Mouse (Mus musculus) cerebral cortex, adult 2 months (tissue): ENCODE data around the gene Necab3.

Experiments
- WGBS: fragments of 180-500 bp; shearing (Covaris S2); methylation state at CpG from one replicate; pipeline ENCODE4 v1.1.7; 2018; 5-methylcytosine and 5-hydroxymethylcytosine counted together

The Necab3 gene

DNA sequence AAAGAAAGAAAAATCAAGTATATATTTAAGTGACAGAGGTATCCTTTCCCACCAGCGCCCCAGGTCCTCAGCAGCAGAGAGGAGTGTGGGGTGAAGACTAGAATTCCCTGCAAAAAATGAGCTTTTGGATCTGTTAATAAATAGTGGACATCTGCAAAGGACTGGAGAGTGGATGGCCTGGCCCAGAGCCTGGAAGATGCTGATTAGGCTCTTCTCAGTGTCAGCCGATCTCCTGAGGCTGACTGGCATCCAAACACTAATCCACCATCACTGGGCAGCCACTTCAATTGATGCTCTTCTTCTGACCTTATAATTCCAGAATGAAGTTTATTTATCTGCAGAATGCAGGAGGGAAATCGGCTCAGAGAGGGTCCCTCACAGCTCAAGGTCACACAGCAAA, 14.3 kb upstream of the Necab3 start:
- 83% methylated on average over 3 of the region's 3 CpGs for WGBS

DNA sequence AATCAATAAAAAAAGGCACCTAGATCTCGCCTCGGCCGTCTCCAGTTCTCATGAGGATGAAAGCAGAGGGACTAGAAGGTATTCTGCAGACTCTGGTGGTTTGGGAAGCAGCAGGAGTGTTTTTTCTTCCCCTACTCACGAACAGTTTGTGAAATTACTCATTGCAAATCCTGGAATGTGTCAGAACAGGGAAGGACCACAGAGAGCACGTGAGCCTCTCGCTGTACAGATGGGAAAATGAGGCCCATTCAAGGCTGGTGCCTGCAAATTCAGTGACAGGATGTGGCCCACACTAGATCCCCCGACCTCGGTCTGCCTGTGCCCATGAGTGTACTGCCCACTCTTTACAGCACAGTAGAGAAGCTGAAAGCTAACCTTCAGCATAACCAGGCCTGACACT, 13.3 kb upstream of the Necab3 start:
- 61% methylated on average over 8 of the region's 8 CpGs for WGBS

- WGBS, result 90% methylated on average over 4 of the region's 4 CpGs
Observed at GRCm38 (mm10) chr2:154571266-154571665, 12.6 kb upstream of the Necab3 start.

- WGBS, result 69% methylated on average over 4 of the region's 4 CpGs
Observed at GRCm38 (mm10) chr2:154570666-154571065, 12.0 kb upstream of the Necab3 start.

DNA sequence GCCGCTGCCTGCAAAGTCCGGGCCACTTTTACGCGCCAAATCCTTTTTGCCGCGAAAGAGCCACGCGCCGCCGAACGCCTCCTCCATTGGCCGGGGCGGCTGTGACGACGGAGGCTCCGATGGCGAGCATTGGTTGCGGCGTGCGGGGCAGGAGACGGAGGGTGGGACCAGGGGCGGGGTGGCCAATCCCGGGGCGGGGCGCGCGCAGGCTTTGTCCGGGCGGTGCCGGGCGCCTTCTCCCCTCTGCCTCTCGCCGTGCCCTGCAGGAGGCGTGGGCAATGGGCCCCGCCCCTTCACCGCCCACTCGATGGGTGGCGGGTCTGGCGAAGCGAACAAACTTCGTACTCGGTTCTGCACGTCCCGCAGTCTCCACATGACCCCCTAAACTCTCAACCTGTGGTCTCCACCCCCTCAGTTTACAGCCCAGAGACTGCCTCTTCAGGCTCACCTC, 11.2 kb upstream of the Necab3 start, which contains the start of gene E2f1:
TSS of gene E2f1 (minus strand) at position 57 of the 451 bp plus-strand sequence.
- WGBS, result under 1% methylated on average over 42 of the region's 44 CpGs

DNA sequence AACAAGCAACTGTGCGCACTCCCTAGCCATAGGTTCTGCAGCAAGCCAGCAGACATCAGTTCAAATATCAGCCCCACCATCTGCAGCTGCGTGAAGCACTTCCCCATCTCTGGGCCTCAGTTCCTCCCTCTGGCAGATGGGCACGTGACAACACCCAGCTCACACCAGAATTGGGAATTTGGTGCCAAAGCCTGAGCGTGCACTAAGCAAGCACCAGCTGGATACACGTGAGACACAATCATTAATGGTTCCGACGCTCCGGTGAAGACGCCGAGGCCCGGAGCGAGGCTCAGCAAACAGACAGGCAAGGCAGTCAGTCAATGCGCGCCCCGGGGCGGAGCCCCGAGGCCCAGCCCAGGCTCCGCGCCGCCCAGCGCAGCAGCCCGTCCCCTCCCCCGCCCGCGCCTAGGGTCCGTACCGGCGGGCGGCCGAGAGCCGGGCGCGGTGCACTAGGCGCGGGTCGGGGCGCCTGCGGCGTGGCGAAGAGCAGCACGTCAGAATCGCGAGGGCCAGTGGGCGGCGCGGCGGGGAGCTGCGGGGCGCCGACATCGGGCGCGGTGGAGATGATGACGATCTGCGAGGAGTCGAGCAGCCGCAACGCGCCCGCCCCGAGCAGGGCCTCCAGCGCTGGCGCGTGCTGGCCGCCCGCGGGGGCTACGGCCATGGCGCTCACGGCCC, 10.5 kb upstream of the Necab3 start:
- 1% methylated on average over 65 of the region's 70 CpGs for WGBS

- WGBS, result 43% methylated on average over 10 of the region's 10 CpGs
Observed at GRCm38 (mm10) chr2:154568329-154569070, 9.8 kb upstream of the Necab3 start.

- WGBS, result 87% methylated on average over 2 of the region's 2 CpGs
Observed at GRCm38 (mm10) chr2:154567766-154568165, 9.1 kb upstream of the Necab3 start.

GRCm38 (mm10) chr2:154566641-154567040, 8.0 kb upstream of the Necab3 start:
- WGBS, result 79% methylated on average over 8 of the region's 8 CpGs

GRCm38 (mm10) chr2:154565562-154565961, 6.9 kb upstream of the Necab3 start:
- 75% methylated on average over 3 of the region's 3 CpGs for WGBS

DNA sequence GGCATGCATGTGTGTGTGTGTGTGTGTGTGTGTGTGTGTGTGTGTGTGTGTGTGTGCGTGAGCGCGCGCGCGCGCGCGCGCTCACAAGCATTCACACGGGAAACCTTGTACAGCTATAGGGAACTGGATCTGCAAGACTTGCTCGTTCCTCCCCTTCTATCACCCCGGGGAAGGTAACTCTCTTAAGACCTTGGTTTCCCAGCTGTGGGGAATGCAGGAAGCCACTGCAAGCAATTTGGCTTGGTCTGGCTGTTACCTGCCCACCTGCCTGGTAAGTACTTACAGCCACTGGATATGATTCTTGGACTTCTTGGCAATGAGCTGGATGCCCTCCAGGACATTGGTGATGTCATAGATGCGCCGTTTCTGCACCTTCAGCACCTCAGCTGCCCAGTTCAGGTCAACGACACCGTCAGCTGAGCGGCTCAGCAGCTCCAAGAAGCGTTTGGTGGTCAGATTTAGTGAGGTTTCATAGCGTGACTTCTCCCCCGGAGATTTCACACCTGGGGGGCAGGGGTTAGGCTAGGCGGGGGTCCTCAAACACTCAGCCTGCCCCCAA, 5.0 kb upstream of the Necab3 start:
- 94% methylated on average over 22 of the region's 22 CpGs for WGBS

DNA sequence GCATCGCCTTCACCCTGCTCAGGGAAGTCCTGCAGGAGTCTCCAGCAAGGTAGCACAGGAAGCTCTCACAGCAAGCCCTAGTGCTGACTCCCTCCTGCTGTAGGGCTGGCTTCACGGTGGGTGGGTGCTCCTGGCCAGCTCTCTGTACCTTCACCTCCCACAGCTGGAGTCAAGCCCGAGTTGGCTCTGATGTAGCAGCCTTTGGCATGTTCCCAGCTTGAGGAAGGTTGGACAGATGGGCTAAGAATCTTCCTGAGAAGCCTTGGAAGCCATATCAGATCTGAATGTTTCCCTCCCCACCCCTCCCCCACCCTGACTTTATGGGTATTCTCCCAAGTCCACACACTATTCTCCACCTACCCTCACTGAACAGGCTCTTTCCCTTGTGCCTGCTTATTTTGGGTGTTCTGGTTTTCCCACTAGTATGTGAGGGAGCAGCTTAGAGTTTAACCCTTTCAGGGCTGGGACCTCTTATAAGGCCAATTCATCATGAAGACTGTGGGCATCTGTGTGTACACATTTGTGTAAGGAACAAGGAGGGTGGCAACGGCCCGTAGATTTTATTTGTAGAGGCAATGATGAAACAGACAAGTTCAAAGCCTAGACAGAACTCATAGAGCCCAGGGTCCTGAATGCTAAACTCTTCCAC, 1.4 kb downstream of the Necab3 start:
- WGBS, result 40% methylated on average over 5 of the region's 5 CpGs

DNA sequence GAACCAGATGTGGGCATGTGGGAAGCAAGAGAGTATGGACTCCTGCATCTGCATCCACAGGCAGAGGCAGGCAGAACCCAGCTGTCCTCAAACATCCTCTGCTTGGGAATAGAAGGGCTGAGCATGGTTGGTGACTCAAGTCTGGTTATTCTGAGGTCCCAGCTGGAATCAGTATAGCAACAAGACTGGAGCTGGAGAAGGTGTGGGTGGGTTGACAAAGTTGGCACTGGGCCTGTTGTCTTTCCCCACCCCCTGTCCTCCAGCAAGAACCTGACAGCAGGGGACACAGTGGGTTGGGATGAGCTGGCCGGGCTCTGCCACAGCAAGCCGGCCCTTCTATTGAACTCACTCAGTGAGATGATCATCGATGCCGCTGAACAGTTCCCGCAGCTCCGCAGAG, 3.5 kb downstream of the Necab3 start:
- 34% methylated on average over 6 of the region's 6 CpGs for WGBS

DNA sequence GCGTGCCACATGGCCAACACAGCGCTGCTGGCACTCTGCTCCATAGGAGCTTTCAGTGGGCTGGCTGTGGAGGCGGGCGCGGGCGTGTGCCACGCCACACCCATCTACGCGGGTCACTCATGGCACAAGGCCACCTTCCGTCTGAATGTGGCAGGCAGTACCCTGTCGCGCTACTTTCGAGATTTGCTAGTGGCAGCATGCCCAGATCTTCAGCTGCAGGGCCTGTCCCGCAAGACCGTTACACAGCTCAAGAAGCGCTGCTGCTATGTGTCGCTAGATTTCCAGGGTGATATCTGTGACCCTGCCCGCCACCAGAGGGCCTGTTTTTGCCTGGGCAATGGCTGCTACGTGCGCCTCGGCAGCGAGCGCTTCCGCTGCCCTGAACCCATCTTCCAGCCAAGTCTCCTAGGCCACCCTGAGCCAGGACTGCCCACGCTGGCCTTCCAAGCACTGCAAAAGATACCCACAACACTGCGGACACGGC, 6.2 kb downstream of the Necab3 start:
- WGBS, result 18% methylated on average over 27 of the region's 27 CpGs

DNA sequence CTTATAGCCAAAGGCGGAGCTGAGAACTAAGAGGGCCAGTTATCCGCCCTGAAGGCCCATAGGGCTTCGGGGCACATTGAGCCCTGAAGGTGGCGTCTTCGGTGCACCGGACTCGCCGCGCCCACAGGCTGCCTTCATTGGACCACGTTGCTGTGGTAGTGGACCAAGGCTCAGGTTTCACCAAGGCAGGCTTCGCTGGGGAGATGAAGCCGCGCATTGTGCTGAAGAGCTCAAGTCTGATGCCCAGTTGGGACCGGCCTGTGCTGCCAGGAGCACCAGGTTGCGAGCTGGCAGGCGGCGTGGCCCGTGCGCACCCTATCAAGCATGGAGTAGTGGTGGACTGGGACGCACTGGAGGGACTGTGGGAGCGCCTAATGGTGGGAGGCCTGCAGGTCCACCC, 6.8 kb downstream of the Necab3 start:
- WGBS, result 52% methylated on average over 21 of the region's 21 CpGs

DNA sequence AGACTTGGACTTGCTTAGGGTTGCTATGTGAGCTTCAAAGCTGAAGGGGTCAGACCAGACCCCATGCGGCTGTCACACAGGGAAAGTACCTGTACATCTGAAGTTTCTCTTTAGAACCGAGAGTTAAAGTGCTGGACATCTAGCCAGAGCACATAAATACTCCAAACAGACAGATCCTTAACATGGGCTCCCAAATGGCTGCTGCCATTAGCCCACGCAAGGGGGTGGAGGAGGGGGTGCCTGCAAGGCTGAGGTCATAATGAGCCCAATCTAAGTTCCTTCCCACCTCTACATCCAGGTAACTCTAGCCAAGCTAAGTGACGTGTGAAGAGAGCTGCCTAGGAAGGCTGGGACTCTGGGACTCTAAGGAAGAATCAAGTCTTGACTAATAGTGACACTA, 7.2 kb downstream of the Necab3 start, which contains the start of gene Actl10:
TSS of gene Actl10 (plus strand) at position 301 of the 400 bp plus-strand sequence.
- 84% methylated on average over 4 of the region's 4 CpGs for WGBS

DNA sequence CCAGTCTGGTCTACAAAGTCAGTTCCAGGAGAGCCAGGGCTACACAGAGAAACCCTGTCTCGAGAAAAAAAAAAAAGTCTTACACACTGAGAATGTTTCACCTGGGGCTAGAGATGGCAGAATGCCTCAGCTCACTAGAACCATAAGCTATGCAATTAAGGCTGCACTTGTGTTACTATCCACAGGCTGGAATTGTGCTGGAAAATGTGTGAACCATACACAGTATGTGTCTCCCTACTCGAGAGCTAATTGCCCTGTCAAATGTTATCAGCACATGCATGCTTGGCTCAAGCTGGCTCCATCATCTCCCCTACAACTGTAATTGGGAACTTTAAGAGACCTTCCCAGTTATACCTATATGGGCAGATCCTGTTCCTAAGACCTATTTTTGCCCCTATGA, 7.8 kb downstream of the Necab3 start:
- WGBS, result 70% methylated on average over 2 of the region's 2 CpGs

DNA sequence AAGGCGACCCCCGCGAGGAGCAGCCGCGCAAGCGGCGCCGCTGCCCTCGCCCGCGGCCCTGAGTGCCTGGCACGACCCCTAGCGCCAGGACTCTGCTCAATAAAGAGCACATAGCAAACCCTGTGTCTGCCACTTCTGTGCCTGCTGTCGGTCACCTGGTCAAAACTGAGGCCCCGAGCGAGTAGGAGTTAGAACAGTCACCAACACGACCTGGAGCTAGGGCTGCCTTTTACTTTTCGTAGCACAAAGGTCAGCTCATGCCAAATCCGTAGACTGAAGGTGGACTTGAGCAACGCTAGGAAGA, 8.9 kb downstream of the Necab3 start:
- WGBS, result 12% methylated on average over 20 of the region's 20 CpGs

GRCm38 (mm10) chr2:154549127-154549885, 9.4 kb downstream of the Necab3 start:
- WGBS, result 8% methylated on average over 48 of the region's 48 CpGs

GRCm38 (mm10) chr2:154548688-154549087, 10.0 kb downstream of the Necab3 start:
- WGBS, result 68% methylated on average over 3 of the region's 3 CpGs

DNA sequence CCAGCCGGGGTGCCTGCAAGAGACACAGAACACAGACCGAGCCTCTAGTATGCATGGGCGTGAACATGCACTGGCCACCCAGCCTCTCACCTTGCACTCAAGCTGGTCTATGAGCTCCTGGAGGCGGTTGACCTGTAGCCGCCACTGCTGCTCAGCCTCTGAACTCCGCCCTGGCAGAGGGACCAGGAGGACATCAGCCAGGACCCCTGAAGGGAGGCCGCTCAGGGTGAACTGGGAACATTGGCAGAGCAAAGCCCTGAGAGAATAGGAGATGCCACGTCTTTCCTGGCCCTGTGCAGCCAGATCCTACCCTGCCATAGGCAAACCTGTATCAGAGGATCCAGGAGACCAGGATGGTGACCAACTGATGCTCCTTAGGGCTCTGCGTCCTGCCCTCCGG, 12.0 kb downstream of the Necab3 start, which contains the start of gene 1700003F12Rik:
TSS of gene 1700003F12Rik (plus strand) at position 375 of the 400 bp plus-strand sequence.
- 92% methylated on average over 10 of the region's 10 CpGs for WGBS
